8 mouse cellular contexts compared by ENCODE assay signal in genomic region chr9:21546789-21547074, GRCm38 (mm10). TPM values are rescaled to one million over a fixed set of nuclear protein-coding genes. Genes with fewer than 3 reads are reported as not detected.
DNase-seq lines count a peak whose midpoint lies in the region; ATAC-seq and TF ChIP-seq lines count a peak whose summit lies in the region.

Gene Carm1, plus strand, starts transcription at chr9:21546894.

- no peak for TF ChIP-seq EP300 in lung, postnatal 0 days (IDR thresholded peaks at IDR 0.05)

- peak within 1 kb of the TSS; percentile 87 for H3K4me2 ChIP-seq in lung, postnatal 0 days (replicated peaks; ENCODE audit: low read depth, low read length)

- TF ChIP-seq POLR2A in brain, embryonic 14.5 days (IDR thresholded peaks at IDR 0.05; ENCODE audit: borderline replicate concordance, extremely low read depth, insufficient read depth, insufficient read length, poor library complexity, severe bottlenecking), result no peak

- H3K9ac ChIP-seq in lung, postnatal 0 days (replicated peaks; ENCODE audit: low read depth), result peak within 1 kb of the TSS; percentile 80

- no peaks in the 10 kb centered on the region for H3K9me3 ChIP-seq in lung, postnatal 0 days (ENCODE audit: low read length)

- no peaks in the 10 kb centered on the region for H3K36me3 ChIP-seq in lung, postnatal 0 days (ENCODE audit: insufficient read depth, low read length)

- H3K4me3 ChIP-seq in lung, postnatal 0 days (ENCODE audit: low read depth, low read length), result peak within 1 kb of the TSS; percentile 64

- no peak for ATAC-seq in lung, postnatal 0 days
- no peak for ATAC-seq in megakaryocyte progenitor cell, adult 5-6 weeks (replicated peaks; ENCODE audit: poor library complexity)

- TF ChIP-seq CTCF in lung, postnatal 0 days (IDR thresholded peaks at IDR 0.05), result no peak
- TF ChIP-seq CTCF in brain, embryonic 14.5 days (IDR thresholded peaks at IDR 0.05; ENCODE audit: borderline replicate concordance, extremely low read depth, insufficient read depth, insufficient read length), result no peak; the same call in 1 of the 2 replicates

- no peak for DNase-seq in lung, postnatal 0 days (ENCODE audit: low spot score)
- no peak for DNase-seq in lung, postnatal 36 days
- DNase-seq in brain, embryonic 14.5 days (ENCODE audit: low read depth), result no peak
- DNase-seq in gonadal fat pad, adult 2 months (ENCODE audit: low read depth), result no peak
- no peak for DNase-seq in layer of hippocampus, adult 8-10 months (ENCODE audit: low spot score in 2 of 2)
- no peak for DNase-seq in spleen, postnatal 4 days (ENCODE audit: low spot score in 2 of 2)
- no peak for DNase-seq in ovary, postnatal 14 days (ENCODE audit: low spot score)

- peaks cover 4% of the 10 kb centered on the region; the same call in 1 of the 2 replicates for H3K4me1 ChIP-seq in lung, postnatal 0 days (ENCODE audit: insufficient read depth, low read depth, low read length)

- H3K27ac ChIP-seq in lung, postnatal 0 days (ENCODE audit: low read length), result peak within 1 kb of the TSS; percentile 95

- WGBS in lung, postnatal 0 days, result 2% methylated on average over 11 of the region's 52 CpGs

- no peaks in the 10 kb centered on the region for H3K27me3 ChIP-seq in lung, postnatal 0 days (replicated peaks; ENCODE audit: insufficient read depth, low read length)

RNA-seq across cellular contexts. Expression of gene Carm1, which starts in this region (rescaled TPM):
- 10.8 and 12.2 TPM in 2 replicates for polyA plus RNA-seq in lung, postnatal 0 days (2015; fragmentation: Nextera tagmentation; extraction: Ambion mirVana)
- polyA plus RNA-seq in brain, embryonic 14.5 days (2012; rRNA removed), result 119 and 135 TPM in 2 replicates
- polyA plus RNA-seq in gonadal fat pad, adult 2 months (2012; rRNA removed), result 63.2 and 67.0 TPM in 2 replicates
- 10 to 100 TPM; 77.5 to 91.0 (median 82.4) TPM for total RNA-seq in layer of hippocampus, adult 8-10 months (2022)
- total RNA-seq in megakaryocyte progenitor cell, adult 5-6 weeks (2015), result 49.4 and 56.5 TPM in 2 replicates
- total RNA-seq in megakaryocyte progenitor cell, adult 5-6 weeks (2017), result 21.1 and 21.8 TPM in 2 replicates
